Mouse (Mus musculus): ENCODE results near the gene Pink1. TPM values are rescaled to one million over a fixed set of nuclear protein-coding genes. Genes with fewer than 3 reads are reported as not detected.
"Not testable (repeated sequence)": the region's sequence is repeated elsewhere in the genome, so short reads cannot be mapped to it uniquely, and the experiment has no call there.

The Pink1 gene
- total RNA-seq, 2 experiments from 2014 or later, result 272 to 301 TPM

GRCm38 (mm10) chr4:138342778-138343177, 16.7 kb upstream of the Pink1 start:
- intact Hi-C loops (cut with DNase I), result no loop called here
- no peak for DNase-seq

DNA sequence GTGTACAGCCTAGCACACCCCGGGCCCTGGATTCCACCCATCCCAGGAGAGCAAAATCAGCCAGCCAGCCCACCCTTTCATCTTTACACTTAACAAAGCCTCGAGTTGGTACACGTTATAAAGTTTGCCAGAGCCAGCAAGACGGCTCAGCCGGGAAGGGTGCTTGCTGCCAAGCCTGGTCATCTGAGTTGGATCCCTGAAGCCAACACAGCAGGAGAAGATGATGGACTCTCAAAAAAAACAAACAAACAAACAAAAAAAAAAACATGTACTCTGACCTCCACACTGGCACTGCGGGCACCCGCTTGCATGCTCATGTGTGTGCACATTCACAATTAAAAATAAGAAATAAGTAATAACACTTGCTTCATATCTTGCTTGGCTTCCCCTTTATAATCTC, 15.9 kb upstream of the Pink1 start:
- intact Hi-C loops (cut with DNase I), result no loop called here
- DNase-seq, result no peak

GRCm38 (mm10) chr4:138341393-138341792, 15.3 kb upstream of the Pink1 start:
- intact Hi-C loops (cut with DNase I), result no loop called here
- no peak for DNase-seq

DNA sequence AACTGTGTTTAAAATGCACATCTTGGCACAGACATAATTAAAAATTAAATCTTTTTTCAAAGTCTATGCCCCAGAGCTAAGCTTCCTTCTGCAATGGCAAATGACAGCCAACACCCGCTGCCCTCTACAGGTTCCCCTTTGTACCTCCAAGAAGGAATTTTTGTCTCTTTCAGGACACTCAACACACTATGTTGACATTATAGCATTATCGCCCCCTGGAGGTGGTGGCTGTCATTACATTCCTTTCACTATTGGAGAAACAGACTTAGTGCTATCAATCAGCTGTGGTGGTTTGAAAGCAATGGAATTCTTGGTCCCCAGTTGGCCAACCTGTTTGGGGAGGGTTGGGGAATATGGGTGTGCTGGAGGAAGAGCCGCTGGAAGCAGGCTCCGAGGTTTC, 13.9 kb upstream of the Pink1 start:
- intact Hi-C loops (cut with DNase I), result no loop called here
- peak; percentile 40 to 66 for DNase-seq

GRCm38 (mm10) chr4:138337341-138337740, 11.2 kb upstream of the Pink1 start:
- no peak for DNase-seq
- intact Hi-C loops (cut with DNase I), result no loop called here

- intact Hi-C loops (cut with DNase I), result no loop called here
- no peak for DNase-seq
Observed at GRCm38 (mm10) chr4:138336876-138337275, 10.8 kb upstream of the Pink1 start.

- no peak for DNase-seq
- intact Hi-C loops (cut with DNase I), result no loop called here
Observed at GRCm38 (mm10) chr4:138335648-138336047, 9.5 kb upstream of the Pink1 start.

GRCm38 (mm10) chr4:138335036-138335435, 8.9 kb upstream of the Pink1 start:
- no peak for DNase-seq
- intact Hi-C loops (cut with DNase I), result no loop called here

- DNase-seq, result no peak
Observed at GRCm38 (mm10) chr4:138333135-138333534, 7.0 kb upstream of the Pink1 start.

GRCm38 (mm10) chr4:138331647-138332046, 5.5 kb upstream of the Pink1 start:
- intact Hi-C loops (cut with DNase I), result no loop called here

More at GRCm38 (mm10) chr4:138333135-138333534, 7.0 kb upstream of the Pink1 start:
- intact Hi-C loops (cut with DNase I), result no loop called here

GRCm38 (mm10) chr4:138330264-138330671, 4.2 kb upstream of the Pink1 start:
- intact Hi-C loops (cut with DNase I), result no loop called here
- DNase-seq, result no peak

More at GRCm38 (mm10) chr4:138331647-138332046, 5.5 kb upstream of the Pink1 start:
- peak in 1 of 2 experiments; percentile 48 for DNase-seq

DNA sequence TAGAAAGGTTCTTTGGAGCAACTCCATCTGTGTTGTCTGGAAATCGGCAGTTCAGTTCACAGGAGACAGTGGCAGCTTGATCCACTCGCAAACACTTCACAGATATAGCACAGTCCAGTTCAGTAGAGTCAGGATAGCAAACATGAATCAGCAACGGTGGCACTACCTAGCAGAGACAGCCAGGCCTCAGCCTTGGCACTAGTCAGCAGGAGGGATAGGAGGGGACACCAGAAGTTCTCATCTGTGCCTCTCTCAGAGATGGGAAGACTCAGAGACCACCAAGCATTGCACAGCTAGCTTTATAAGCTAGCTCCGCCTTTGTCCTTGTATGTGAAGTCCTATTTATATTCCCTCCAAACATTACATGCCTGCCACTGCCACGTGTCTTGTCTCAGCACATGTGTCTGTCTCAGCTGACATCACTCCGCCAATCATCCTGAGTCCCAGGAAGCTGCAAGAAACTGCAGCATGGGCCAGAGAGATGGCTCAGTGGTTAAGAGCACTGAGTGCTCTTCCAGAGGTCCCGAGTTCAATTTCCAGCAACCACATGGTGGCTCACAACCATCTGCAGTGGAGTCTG, 1.9 kb upstream of the Pink1 start:
- intact Hi-C loops (cut with DNase I), result no loop called here
- no peak for DNase-seq

DNA sequence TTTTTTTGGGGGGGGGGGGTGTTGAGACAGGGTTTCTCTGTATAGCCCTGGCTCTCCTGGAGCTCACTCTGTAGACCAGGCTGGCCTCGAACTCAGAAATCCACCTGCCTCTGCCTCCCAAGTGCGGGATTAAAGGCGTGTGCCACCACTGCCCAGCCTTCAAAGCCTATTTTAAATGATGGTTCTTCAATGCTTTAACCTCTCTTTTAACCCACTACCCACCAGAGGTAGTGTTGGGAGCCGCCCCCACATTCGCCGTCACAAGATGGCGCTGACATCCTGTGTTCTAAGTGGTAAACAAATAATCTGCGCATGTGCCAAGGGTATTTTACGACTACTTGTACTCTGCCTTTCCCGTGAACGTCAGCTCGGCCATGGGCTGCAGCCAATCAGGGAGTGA, 1.0 kb upstream of the Pink1 start:
- DNase-seq; intact Hi-C loops (cut with DNase I): not testable (repeated sequence)

DNA sequence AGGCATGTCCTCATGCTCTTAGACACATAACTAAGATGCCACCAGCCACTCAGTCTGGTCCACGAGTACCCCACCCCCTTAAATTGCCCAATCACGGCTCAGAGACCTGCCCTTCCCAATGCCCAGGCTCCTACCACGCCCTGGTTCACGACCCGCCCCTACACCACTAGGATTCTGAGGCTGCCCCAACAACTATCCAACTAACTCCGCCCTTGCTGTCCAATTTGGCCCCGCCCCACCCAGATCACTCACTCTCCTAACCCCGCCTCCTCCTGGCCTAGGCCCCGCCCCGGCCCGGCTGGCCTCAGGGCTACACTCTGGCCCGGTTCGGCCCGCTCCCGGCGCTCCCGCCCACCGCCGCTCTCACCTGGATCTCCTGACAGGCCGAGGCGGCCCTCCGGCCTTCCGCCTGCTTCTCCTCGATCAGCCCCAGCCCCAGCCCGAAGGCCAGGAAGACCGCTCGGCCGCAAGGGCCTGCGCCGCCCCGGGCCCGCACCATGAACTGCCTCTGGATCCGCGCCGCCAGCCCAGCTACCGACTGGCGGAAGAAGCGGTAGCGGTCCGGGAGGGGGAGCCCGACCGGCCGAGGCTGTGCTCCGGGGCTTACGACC, 536 bp downstream of the Pink1 start:
- peak; percentile 97 to 98 for DNase-seq
- intact Hi-C loops (cut with DNase I), result loop anchor here (1.0 kb wide), 1 partner anchor 54 kb away; no protein-coding TSS in a partner anchor

- intact Hi-C loops (cut with DNase I), result no loop called here
- no peak for DNase-seq
Observed at GRCm38 (mm10) chr4:138324451-138324850, 1.7 kb downstream of the Pink1 start.

DNA sequence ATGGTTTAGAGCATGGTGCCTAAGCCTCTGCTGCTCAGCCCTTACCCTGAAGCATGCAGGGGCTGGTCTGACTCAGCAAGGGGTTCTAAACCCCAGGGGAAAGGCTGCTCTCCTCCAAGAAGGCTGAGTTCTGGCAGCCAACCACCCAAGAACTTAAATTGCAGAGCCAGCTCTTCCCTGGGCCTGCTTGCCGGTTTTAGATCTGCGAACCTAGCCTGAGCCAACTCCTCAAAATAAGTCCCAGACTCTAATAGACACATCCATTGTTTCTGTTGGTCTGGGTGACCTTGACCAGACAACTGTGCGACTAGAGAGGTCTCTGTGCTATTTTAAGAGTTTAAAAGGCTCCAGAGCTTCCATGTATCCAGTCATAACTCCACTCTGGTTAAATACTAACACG, 2.4 kb downstream of the Pink1 start:
- peak; percentile 31 to 54 for DNase-seq
- intact Hi-C loops (cut with DNase I), result no loop called here

GRCm38 (mm10) chr4:138322692-138323091, 3.4 kb downstream of the Pink1 start:
- DNase-seq, result no peak
- intact Hi-C loops (cut with DNase I), result no loop called here

DNA sequence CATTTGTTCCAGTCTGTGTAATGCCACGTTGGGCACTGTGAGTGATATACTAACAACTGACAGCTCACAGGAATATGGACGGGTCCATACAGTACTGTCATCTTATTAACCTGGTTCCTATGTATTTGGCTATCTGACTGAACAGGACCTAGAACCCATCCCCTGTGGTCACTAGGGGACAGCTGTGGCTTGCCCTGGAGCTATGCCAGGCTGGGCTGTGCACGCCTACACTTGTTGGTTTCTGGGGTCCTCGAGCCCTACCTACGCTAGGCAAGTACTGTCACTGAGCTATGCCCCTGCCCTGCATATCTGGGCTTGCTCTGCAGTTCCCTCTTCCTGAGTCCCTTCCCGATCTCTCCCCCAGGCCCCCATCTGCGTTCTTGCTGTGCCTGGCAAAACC, 4.6 kb downstream of the Pink1 start:
- intact Hi-C loops (cut with DNase I), result no loop called here
- no peak for DNase-seq

GRCm38 (mm10) chr4:138320711-138321110, 5.4 kb downstream of the Pink1 start:
- intact Hi-C loops (cut with DNase I), result no loop called here

DNA sequence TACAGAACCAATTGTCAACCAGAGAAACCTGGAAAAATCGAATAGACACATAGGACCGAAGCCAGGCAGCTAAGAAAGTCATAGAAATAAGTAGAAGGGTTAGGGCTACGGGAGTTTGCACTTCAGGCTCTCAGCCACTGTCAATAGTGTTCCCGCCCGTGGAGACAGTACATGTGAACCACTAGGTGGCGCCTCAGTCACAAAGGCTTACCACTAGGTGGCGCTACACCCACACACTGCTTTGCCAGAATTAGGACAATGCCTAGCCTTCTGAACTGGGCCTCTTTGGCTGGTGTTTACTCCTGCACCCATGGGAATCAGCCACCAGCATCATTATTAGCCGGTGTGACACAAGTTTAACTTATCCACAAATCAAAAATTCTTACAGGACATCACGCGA, 6.6 kb downstream of the Pink1 start:
- DNase-seq, result peak; percentile 90 to 95
- intact Hi-C loops (cut with DNase I), result loop anchor here (1.0 kb wide), 2 partner anchors 60 to 107 kb away; no protein-coding TSS in a partner anchor

More at GRCm38 (mm10) chr4:138320711-138321110, 5.4 kb downstream of the Pink1 start:
- no peak for DNase-seq

DNA sequence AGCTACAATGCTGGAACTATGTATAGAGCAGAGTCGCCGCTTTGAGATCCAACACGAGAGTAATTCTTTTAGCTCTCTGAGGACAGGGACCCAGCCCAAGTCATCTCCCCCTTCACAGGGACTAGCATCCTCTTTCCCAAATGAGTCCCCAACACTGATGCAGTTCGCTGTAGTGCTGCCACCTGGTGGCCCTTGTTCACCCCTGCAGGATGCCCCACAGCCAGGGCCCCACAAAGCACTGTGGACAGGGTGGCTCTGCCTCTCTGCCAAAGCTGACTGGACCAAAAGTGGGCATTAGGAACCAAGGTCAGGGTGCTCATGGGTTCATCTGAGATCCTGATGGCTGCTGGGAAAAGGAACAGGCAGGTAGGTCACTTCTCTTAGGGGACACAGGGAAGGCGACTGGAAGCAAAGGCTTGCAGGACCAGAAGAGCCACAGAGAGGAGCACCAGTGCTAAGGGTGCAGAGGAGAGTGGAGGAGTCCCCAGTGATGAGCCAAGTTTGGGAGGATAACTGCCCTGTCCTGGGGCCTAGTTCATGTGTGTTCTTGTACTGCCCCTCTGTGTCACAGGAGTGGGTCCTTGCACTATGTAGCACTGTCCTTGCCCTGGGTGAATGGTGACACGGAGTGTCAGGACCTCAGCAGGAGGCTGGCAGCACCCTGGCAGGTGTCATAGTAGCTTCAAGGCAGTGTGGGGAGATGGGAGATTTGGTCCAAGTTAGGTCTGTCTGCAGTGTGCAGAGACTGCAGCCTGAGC, 7.4 kb downstream of the Pink1 start:
- DNase-seq, result peak; percentile 62 to 79

DNA sequence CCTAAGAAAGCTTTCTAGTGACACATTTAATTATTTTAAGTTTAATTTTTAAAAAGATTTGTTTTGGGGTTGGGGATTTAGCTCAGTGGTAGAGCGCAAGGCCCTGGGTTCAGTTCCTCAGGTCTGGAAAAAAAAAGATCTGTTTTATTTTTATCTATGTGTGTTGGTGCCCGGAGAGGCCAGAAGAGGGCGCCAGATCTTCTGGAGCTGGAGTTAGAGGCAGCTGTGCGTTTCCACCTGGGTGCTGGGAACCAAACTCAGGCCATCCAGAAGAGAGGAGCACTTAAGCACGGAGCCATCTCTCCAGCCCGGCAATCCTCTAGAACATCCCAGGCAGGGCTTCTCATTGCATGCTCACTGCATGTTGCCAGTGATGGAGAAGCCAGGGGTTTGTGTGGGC, 9.7 kb downstream of the Pink1 start:
- DNase-seq, result no peak
- intact Hi-C loops (cut with DNase I), result no loop called here

More for the DNA sequence above, 7.4 kb downstream of the Pink1 start:
- intact Hi-C loops (cut with DNase I), result loop anchor here (1.0 kb wide), 2 partner anchors 61 to 108 kb away; no protein-coding TSS in a partner anchor
